Mouse (Mus musculus) midbrain, postnatal 0 days (tissue): ENCODE results near the gene Diaph3. TPM values are rescaled to one million over a fixed set of nuclear protein-coding genes. Genes with fewer than 3 reads are reported as not detected.
A peak's percentile ranks its signal among the peaks of the same experiment; 100 is the strongest.
"Not testable (repeated sequence)": the region's sequence is repeated elsewhere in the genome, so short reads cannot be mapped to it uniquely, and the experiment has no call there.

Experiments
- ATAC-seq: fragments of 200-750 bp; cut with Nextera tagmentation; 2 replicates; pipeline ENCODE4 v1.8.0; 2017; ENCODE audit warnings: moderate number of reproducible peaks, mild to moderate bottlenecking, moderate TSS enrichment, moderate library complexity; ENCODE audit not compliant: low FRiP score
- DNase-seq: peaks from one replicate; pipeline ENCODE4 v3.0.0-alpha.2; 2015; ENCODE audit warnings: low spot score
- H3K27ac ChIP-seq: fragments of 300-500 bp; sonication (generic); 2 replicates; pipeline ENCODE4 v1.5.1; 2014; ENCODE audit warnings: low read depth, mild to moderate bottlenecking, low read length, mixed read lengths
- H3K27me3 ChIP-seq: fragments of 300-500 bp; sonication (generic); 2 replicates; pipeline ENCODE4 v1.6.1; 2014; ENCODE audit warnings: low read length, control low read depth, mixed read lengths; ENCODE audit not compliant: insufficient read depth
- H3K36me3 ChIP-seq: fragments of 300-500 bp; sonication (generic); 2 replicates; pipeline ENCODE4 v1.6.1; 2014; ENCODE audit warnings: low read length, control low read depth, mixed read lengths; ENCODE audit not compliant: insufficient read depth
- H3K4me1 ChIP-seq: fragments of 300-500 bp; sonication (generic); 2 replicates; pipeline ENCODE4 v1.6.1; 2014; ENCODE audit warnings: mild to moderate bottlenecking, control low read depth, antibody characterized with exemption, low read length, mixed read lengths; ENCODE audit not compliant: insufficient read depth
- H3K4me2 ChIP-seq: fragments of 300-500 bp; sonication (generic); 2 replicates; pipeline ENCODE4 v1.6.1; 2014; ENCODE audit warnings: low read depth, mild to moderate bottlenecking, low read length, mixed read lengths; ENCODE audit not compliant: poor library complexity, severe bottlenecking
- H3K4me3 ChIP-seq: fragments of 300-500 bp; sonication (generic); 2 replicates; pipeline ENCODE4 v1.5.1; 2014; ENCODE audit warnings: low read depth, mild to moderate bottlenecking, low read length, moderate library complexity
- H3K9ac ChIP-seq: fragments of 300-500 bp; sonication (generic); replicated peaks from 2 replicates; pipeline ENCODE4 v1.6.1; 2014; ENCODE audit warnings: mild to moderate bottlenecking, low read length, moderate library complexity, mixed read lengths; ENCODE audit not compliant: poor library complexity, severe bottlenecking
- H3K9me3 ChIP-seq: fragments of 300-500 bp; sonication (generic); 2 replicates; pipeline ENCODE4 v1.6.1; 2016; ENCODE audit warnings: low read length, control low read depth
- CTCF ChIP-seq: IDR thresholded peaks from 2 replicates; pipeline ENCODE4 v1.5.1; 2016; ENCODE audit warnings: antibody characterized with exemption, mild to moderate bottlenecking
- WGBS: fragments of 180-500 bp; shearing (Covaris S2); extraction: QIAGEN DNeasy Blood & Tissue Kit; methylation state at CpG from one replicate; pipeline ENCODE4 v1.1.7; 2014; 5-methylcytosine and 5-hydroxymethylcytosine counted together
- polyA plus RNA-seq: library from polyadenylated mRNA; unstranded; fragments of >200 nt; fragmentation: Nextera tagmentation; extraction: Ambion mirVana; gene quantifications from 2 replicates; pipeline ENCODE4 v1.2.1, GENCODE M21; 2015
- total RNA-seq: library from RNA; depleted of rRNA; stranded (reverse); fragments of >200 nt; gene quantifications from 2 replicates; pipeline ENCODE4 v1.2.3, GENCODE M21; 2014

Diaph3 gene
- total and polyA plus RNA-seq, 2 experiments from 2014 or later = 1.9 to 2.5 TPM

DNA sequence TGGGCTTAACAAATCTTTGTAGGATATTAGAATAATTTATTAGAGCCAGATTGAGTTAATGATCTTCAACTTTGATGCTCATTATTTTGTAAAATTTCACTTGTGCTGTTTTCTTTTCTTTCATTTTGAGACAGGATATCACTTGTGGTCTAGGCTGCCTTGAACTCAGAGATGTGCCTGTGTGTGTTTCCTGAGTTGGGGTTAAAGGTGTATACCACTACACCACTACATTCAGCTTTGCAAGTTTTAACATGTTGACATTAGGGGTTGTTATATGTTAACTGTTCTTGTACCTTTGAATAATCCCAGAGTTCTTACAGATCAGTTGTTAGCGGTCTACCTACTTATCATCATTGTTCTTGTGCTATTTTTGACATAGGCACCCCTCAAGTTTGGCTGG is 404.4 kb downstream of the Diaph3 start:
- TF ChIP-seq CTCF = no peak
- no peaks in the 10 kb centered on the region for H3K36me3 ChIP-seq
- H3K9me3 ChIP-seq = no peaks in the 10 kb centered on the region
- H3K9ac ChIP-seq = no peak overlapping the region
- no peaks in the 10 kb centered on the region for H3K4me1 ChIP-seq
- WGBS = 96% methylated on average over 1 of the region's 1 CpGs
- H3K27me3 ChIP-seq = no peaks in the 10 kb centered on the region
- ATAC-seq (no peak), DNase-seq (no peak)
- H3K4me2 ChIP-seq = no peak overlapping the region
- H3K4me3 ChIP-seq = no peak overlapping the region
- no peak overlapping the region for H3K27ac ChIP-seq

DNA sequence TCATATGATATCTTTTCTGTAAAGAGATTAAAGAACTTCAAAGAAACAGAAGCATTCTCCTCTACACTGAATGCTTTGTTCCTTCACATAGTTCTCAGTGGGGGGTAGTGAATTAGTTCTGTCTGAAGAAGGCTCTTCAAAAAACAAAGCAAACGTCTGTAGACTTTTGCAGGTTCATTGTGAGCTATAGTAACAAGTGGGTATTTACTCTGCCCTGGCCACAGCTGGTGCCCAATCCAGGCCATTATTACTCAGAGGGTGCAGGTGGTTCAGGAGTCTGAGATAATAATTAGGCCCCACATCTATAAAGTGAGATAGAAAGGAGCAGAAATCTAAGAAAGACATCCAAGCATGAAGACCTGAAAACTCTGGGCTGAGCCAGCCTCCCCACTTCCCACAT is 409.7 kb downstream of the Diaph3 start:
- H3K9me3 ChIP-seq = no peaks in the 10 kb centered on the region
- no peak for ATAC-seq
- no peaks in the 10 kb centered on the region for H3K36me3 ChIP-seq
- WGBS = 12% methylated on average over 1 of the region's 1 CpGs
- H3K4me2 ChIP-seq = no peak overlapping the region
- no peak overlapping the region for H3K9ac ChIP-seq
- H3K4me3 ChIP-seq = no peak overlapping the region
- TF ChIP-seq CTCF = no peak
- no peak for DNase-seq
- H3K4me1 ChIP-seq = 0 out of 2 replicates have a peak, but pooled peaks cover 3% of the 10 kb centered on the region
- no peak overlapping the region for H3K27ac ChIP-seq
- no peaks in the 10 kb centered on the region for H3K27me3 ChIP-seq

GRCm38 (mm10) chr14:86729617-86730098 is 411.4 kb downstream of the Diaph3 start:
- Histone ChIP-seq H3K36me3 (no peaks in the 10 kb centered on the region), H3K4me1 (0 out of 2 replicates have a peak, but pooled peaks cover 3% of the 10 kb centered on the region), H3K27me3 (no peaks in the 10 kb centered on the region), H3K27ac (no peak overlapping the region), H3K9me3 (no peaks in the 10 kb centered on the region), H3K4me3 (no peak overlapping the region), H3K9ac (no peak overlapping the region), H3K4me2 (no peak overlapping the region)
- no peak for TF ChIP-seq CTCF
- 66% methylated on average over 4 of the region's 4 CpGs for WGBS
- ATAC-seq (no peak), DNase-seq (peak; percentile 17)

- TF ChIP-seq CTCF = no peak
- no peak overlapping the region for H3K9ac ChIP-seq
- no peaks in the 10 kb centered on the region for H3K36me3 ChIP-seq
- H3K4me3 ChIP-seq = no peak overlapping the region
- no peak overlapping the region for H3K27ac ChIP-seq
- no peaks in the 10 kb centered on the region for H3K27me3 ChIP-seq
- no peak overlapping the region for H3K4me2 ChIP-seq
- ATAC-seq (no peak), DNase-seq (no peak)
- 0 out of 2 replicates have a peak, but pooled peaks cover 3% of the 10 kb centered on the region for H3K4me1 ChIP-seq
- 86% methylated on average over 5 of the region's 5 CpGs for WGBS
- no peaks in the 10 kb centered on the region for H3K9me3 ChIP-seq
Observed at GRCm38 (mm10) chr14:86727538-86728045, 413.4 kb downstream of the Diaph3 start.

GRCm38 (mm10) chr14:86721768-86722167 is 419.3 kb downstream of the Diaph3 start:
- Histone ChIP-seq H3K27me3 (no peaks in the 10 kb centered on the region), H3K9me3 (no peaks in the 10 kb centered on the region), H3K36me3 (no peaks in the 10 kb centered on the region), H3K4me2 (no peak overlapping the region), H3K4me3 (no peak overlapping the region), H3K27ac (no peak overlapping the region), H3K9ac (no peak overlapping the region), H3K4me1 (no peaks in the 10 kb centered on the region)
- ATAC-seq (no peak), DNase-seq (no peak)
- no peak for TF ChIP-seq CTCF
- 83% methylated on average over 6 of the region's 6 CpGs for WGBS

- no peak for ATAC-seq
- H3K27ac ChIP-seq = no peak overlapping the region
- no peak for TF ChIP-seq CTCF
- no peaks in the 10 kb centered on the region for H3K27me3 ChIP-seq
- 93% methylated on average over 3 of the region's 3 CpGs for WGBS
- H3K36me3 ChIP-seq = no peaks in the 10 kb centered on the region
- no peak for DNase-seq
- H3K4me2 ChIP-seq = no peak overlapping the region
- no peak overlapping the region for H3K9ac ChIP-seq
- no peaks in the 10 kb centered on the region for H3K9me3 ChIP-seq
- H3K4me1 ChIP-seq = no peaks in the 10 kb centered on the region
- H3K4me3 ChIP-seq = no peak overlapping the region
Observed at GRCm38 (mm10) chr14:86721082-86721481, 420.0 kb downstream of the Diaph3 start.

DNA sequence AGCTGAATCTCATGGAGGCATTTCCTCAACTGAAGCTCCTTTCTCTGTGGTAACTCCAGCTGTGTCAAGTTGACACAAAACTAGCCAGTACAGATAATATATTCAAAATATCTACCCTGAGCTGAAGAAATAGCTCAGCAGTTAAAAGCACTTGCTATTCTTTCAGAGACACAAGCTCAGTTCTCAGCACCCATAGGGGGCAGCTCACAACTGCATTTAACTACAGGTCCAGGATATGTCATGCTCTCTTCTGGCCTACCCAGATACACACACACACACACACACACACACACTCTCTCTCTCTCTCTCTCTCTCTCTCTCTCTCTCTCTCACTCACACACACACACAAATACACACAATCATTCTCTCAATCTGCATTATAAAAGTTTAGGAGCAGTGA is 420.6 kb downstream of the Diaph3 start:
- H3K4me3 ChIP-seq, H3K9ac ChIP-seq, ATAC-seq, H3K4me2 ChIP-seq, H3K27ac ChIP-seq, H3K27me3 ChIP-seq, H3K36me3 ChIP-seq, H3K9me3 ChIP-seq, H3K4me1 ChIP-seq, DNase-seq: not testable (repeated sequence)
